In genomic region chr1:180433796-180434566, GRCm38 (mm10) we compare ENCODE assay signal across 8 mouse cellular contexts. TPM values are rescaled to one million over a fixed set of nuclear protein-coding genes. Genes with fewer than 3 reads are reported as not detected.
DNase-seq lines count a peak whose midpoint lies in the region; ATAC-seq and TF ChIP-seq lines count a peak whose summit lies in the region.

No protein-coding gene starts in this region.

- TF ChIP-seq CTCF in CH12.LX (conservative IDR thresholded peaks at IDR 0.05 in 1 of 2, IDR thresholded peaks at IDR 0.05 in 1 of 2; ENCODE audit: low read depth in 2 of 2, low read length in 2 of 2) (peak; percentile 65 to 96), Patski (IDR thresholded peaks at IDR 0.05) (no peak)
- TF ChIP-seq CTCF in lung, adult 2 months (IDR thresholded peaks at IDR 0.05; ENCODE audit: insufficient read depth, low read length): peak; percentile 98
- TF ChIP-seq CTCF in olfactory bulb, adult 2 months (IDR thresholded peaks at IDR 0.05; ENCODE audit: insufficient read depth, low read depth, low read length): peak; percentile 97

- no peak overlapping the region for H3K27ac ChIP-seq in CH12.LX (ENCODE audit: insufficient read depth, low read depth)
- no peak overlapping the region for H3K27ac ChIP-seq in heart, embryonic 15.5 days
- no peak overlapping the region for H3K27ac ChIP-seq in olfactory bulb, adult 2 months (ENCODE audit: insufficient read depth, low read depth, low read length)

- H3K4me3 ChIP-seq in CH12.LX (replicated peaks in 1 of 3; ENCODE audit: low read depth in 2 of 3, low read length in 2 of 3, poor library complexity in 1 of 3): no peak overlapping the region
- H3K4me3 ChIP-seq in heart, embryonic 15.5 days: no peak overlapping the region
- no peak overlapping the region for H3K4me3 ChIP-seq in lung, adult 2 months (replicated peaks; ENCODE audit: extremely low read depth, low read depth, low read length)
- H3K4me3 ChIP-seq in olfactory bulb, adult 2 months (ENCODE audit: insufficient read depth, low read depth, low read length): no peak overlapping the region

- dilution Hi-C loops in CH12.LX (cut with MboI; ENCODE audit: extremely low pct_ligation_motif_present, extremely low pct_unique_long_range_greater_than_20kb, low sequenced_read_pairs): no loop called here

- H3K9ac ChIP-seq in CH12.LX (ENCODE audit: insufficient read depth, low read depth): no peak overlapping the region
- no peak overlapping the region for H3K9ac ChIP-seq in heart, embryonic 15.5 days

- CTCF ChIA-PET in Patski (lab: Charles Lee): interaction anchor here (0.7 to 3.1 kb wide), 19 partner anchors 11 to 328 kb away, joined by 3 to 29 read pairs (median 4); partner anchors contain the start of genes Itpkb, Psen2 and Stum

- TF ChIP-seq RAD21 in CH12.LX (IDR thresholded peaks at IDR 0.05; ENCODE audit: low read depth, low read length): peak; percentile 99

- TF ChIP-seq EP300 in CH12.LX (IDR thresholded peaks at IDR 0.05; ENCODE audit: low read length): no peak

- no peak for TF ChIP-seq POLR2A in CH12.LX (IDR thresholded peaks at IDR 0.05; ENCODE audit: low read depth, low read length)
- no peak for TF ChIP-seq POLR2A in lung, adult 2 months (IDR thresholded peaks at IDR 0.05; ENCODE audit: borderline replicate concordance, extremely low read depth, low read depth, low read length)
- TF ChIP-seq POLR2A in olfactory bulb, adult 2 months (IDR thresholded peaks at IDR 0.05; ENCODE audit: insufficient read depth, low read depth, low read length): no peak

- H3K4me1 ChIP-seq in CH12.LX (ENCODE audit: control insufficient read depth in 1 of 2, insufficient read depth in 2 of 2): peaks cover 16 to 61% of the 10 kb centered on the region in 2 experiments
- peaks cover 7% of the 10 kb centered on the region for H3K4me1 ChIP-seq in heart, embryonic 15.5 days (replicated peaks)
- no peaks in the 10 kb centered on the region for H3K4me1 ChIP-seq in lung, adult 2 months (ENCODE audit: control insufficient read depth, insufficient read depth, low read length)
- H3K4me1 ChIP-seq in olfactory bulb, adult 2 months (ENCODE audit: control insufficient read depth, insufficient read depth, low read length): peaks cover 15% of the 10 kb centered on the region

- peak; percentile 45 for ATAC-seq in Patski
- ATAC-seq in heart, embryonic 15.5 days (replicated peaks; ENCODE audit: insufficient number of reproducible peaks, insufficient read depth, low FRiP score, low read depth): peak; percentile 71
- ATAC-seq in activated CD4-positive, CD25-positive, alpha-beta regulatory T cell, adult 4 months: no peak

- in situ Hi-C loops in CH12.LX (cut with MboI; ENCODE audit: low pct_ligation_motif_present, low pct_unique_long_range_greater_than_20kb, low sequenced_read_pairs): loop anchor here (5.0 kb wide), 1 partner anchor 333 kb away; no protein-coding TSS in a partner anchor
- in situ Hi-C loops in Patski (cut with MboI; ENCODE audit: low pct_unique_long_range_greater_than_20kb): loop anchor here (5.0 kb wide), 2 partner anchors 118 to 333 kb away; no protein-coding TSS in a partner anchor

- 18% methylated on average over 7 of the region's 7 CpGs for WGBS in heart, embryonic 15.5 days
- 15% methylated on average over 7 of the region's 7 CpGs for WGBS in lung, adult 2 months
- 17% methylated on average over 7 of the region's 7 CpGs for WGBS in olfactory bulb, adult 2 months

- H3K4me2 ChIP-seq in CH12.LX (ENCODE audit: insufficient read depth, low read depth, poor library complexity, severe bottlenecking): no peak overlapping the region
- H3K4me2 ChIP-seq in heart, embryonic 15.5 days: no peak overlapping the region

- DNase-seq in CH12.LX (ENCODE audit: extremely low read depth) (peak; percentile 78), Patski (ENCODE audit: low read depth, low spot score) (no peak)
- peak; percentile 91 for DNase-seq in embryo, embryonic 11 days
- peak; percentile 70 to 71 for DNase-seq in kidney, postnatal 25 days
- no peak for DNase-seq in lung, adult 2 months

- no peaks in the 10 kb centered on the region for H3K36me3 ChIP-seq in CH12.LX (replicated peaks in 1 of 2; ENCODE audit: control insufficient read depth in 1 of 2, insufficient read depth in 1 of 2, low read length in 1 of 2)
- H3K36me3 ChIP-seq in heart, embryonic 15.5 days: no peaks in the 10 kb centered on the region

- no peaks in the 10 kb centered on the region for H3K9me3 ChIP-seq in CH12.LX (replicated peaks; ENCODE audit: low read length)
- H3K9me3 ChIP-seq in heart, embryonic 15.5 days (replicated peaks): no peaks in the 10 kb centered on the region

- POLR2A ChIA-PET in Patski (lab: Charles Lee): interaction anchor here (0.5 to 0.7 kb wide), 2 partner anchors 35 to 52 kb away, joined by 3 to 4 read pairs; no protein-coding TSS in a partner anchor

- no peaks in the 10 kb centered on the region for H3K27me3 ChIP-seq in CH12.LX (replicated peaks)
- H3K27me3 ChIP-seq in Patski: peaks cover 18% of the 10 kb centered on the region
- peaks cover 66% of the 10 kb centered on the region for H3K27me3 ChIP-seq in heart, embryonic 15.5 days

- H3K79me2 ChIP-seq in CH12.LX (replicated peaks; ENCODE audit: control insufficient read depth, extremely low read depth, insufficient read depth, poor library complexity, severe bottlenecking): no peaks in the 10 kb centered on the region

TF ChIP-seq in CH12.LX, 34 proteins besides CTCF, POLR2A, EP300 and RAD21:
- TF ChIP-seq UBTF (IDR thresholded peaks at IDR 0.05; ENCODE audit: low read depth, low read length): no peak
- peak; percentile 94 for TF ChIP-seq ZC3H11A (IDR thresholded peaks at IDR 0.05; ENCODE audit: low read depth, low read length)
- TF ChIP-seq IRF4 (IDR thresholded peaks at IDR 0.05; ENCODE audit: low read depth, low read length): peak; percentile 36; the same call in 1 of the 2 replicates
- peak; percentile 99 for TF ChIP-seq SMC3 (IDR thresholded peaks at IDR 0.05; ENCODE audit: low read depth, low read length)
- TF ChIP-seq MAZ (IDR thresholded peaks at IDR 0.05; ENCODE audit: low read depth, low read length): no peak
- no peak for TF ChIP-seq ELF1 (IDR thresholded peaks at IDR 0.05; ENCODE audit: low read depth, low read length)
- TF ChIP-seq MAFK (IDR thresholded peaks at IDR 0.05; ENCODE audit: insufficient replicate concordance, low read length): no peak

RNA-seq across cellular contexts. Expression of gene Stum, which starts 49.3 kb away (rescaled TPM):
- 0.34 and 0.42 TPM in 2 replicates for total RNA-seq in CH12.LX (2012; rRNA removed)
- 0.51 and 0.80 TPM in 2 replicates for total RNA-seq in CH12.LX (2014; rRNA removed)
- 0.61 and 0.67 TPM in 2 replicates for polyA plus RNA-seq in CH12.LX (2012; ENCODE audit: insufficient read length, low read depth)
- polyA plus RNA-seq in Patski (2021): not detected
- polyA plus RNA-seq in heart, embryonic 15.5 days (2015; fragmentation: Nextera tagmentation; extraction: Ambion mirVana): 0.85 and 0.86 TPM in 2 replicates
- 4.2 and 6.2 TPM in 2 replicates for polyA plus RNA-seq in lung, adult 2 months (2012; rRNA removed)
- not detected in 2 replicates for polyA plus RNA-seq in olfactory bulb, adult 2 months (2012; ENCODE audit: insufficient read depth, insufficient read length, low replicate concordance, missing spikeins)
- polyA plus RNA-seq in activated CD4-positive, CD25-positive, alpha-beta regulatory T cell, adult 4 months (2017; shearing (Covaris generic)): not detected

Comparison
In these comparisons a context has a peak if more than half of its experiments do, and no peak if none do; other contexts are left out.
1. DNase-seq: peak in CH12.LX (single experiment), embryo, embryonic 11 days (single experiment) and kidney, postnatal 25 days (2 of 2); none in Patski (single experiment) and lung, adult 2 months (single experiment).